Mouse (Mus musculus) left cerebral cortex, adult 8-10 months (tissue): ENCODE measurements at regions not wholly inside any gene's neighbourhood (a gene's known extent, or its start where the extent isn't known, plus 50 kb on each side); places are given as distances from the start of the nearest gene placed in this dataset.

Experiments
- DNase-seq, 2 experiments: peaks; one replicate each; pipeline ENCODE4 v3.0.0; 2022; ENCODE audit warnings: low spot score in 2 of 2

- no peak for DNase-seq
These were observed 63.4 kb upstream of the 1700008P02Rik start for GRCm38 (mm10) chr3:6683679-6684078.

GRCm38 (mm10) chr3:6681411-6681810, 61.2 kb upstream of the 1700008P02Rik start:
- no peak for DNase-seq

GRCm38 (mm10) chr3:6676382-6676781, 56.1 kb upstream of the 1700008P02Rik start:
- no peak for DNase-seq

GRCm38 (mm10) chr3:6675354-6675753, 55.1 kb upstream of the 1700008P02Rik start:
- DNase-seq: no peak
